In genomic region chr6:87075092-87075685, GRCm38 (mm10) we compare ENCODE assay signal across 11 mouse cellular contexts. TPM values are rescaled to one million over a fixed set of nuclear protein-coding genes. Genes with fewer than 3 reads are reported as not detected.
DNase-seq lines count a peak whose midpoint lies in the region; ATAC-seq and TF ChIP-seq lines count a peak whose summit lies in the region.
"Had no signal": no experiment of that assay in that cellular context is flagged by ENCODE, and none has a peak within 500 bp of the region (broad histone marks: within the 10 kb centered on the region; RNA-seq: fewer than 3 reads in every experiment).

No protein-coding gene starts in this region.

- no peak overlapping the region for H3K4me2 ChIP-seq in heart, embryonic 14.5 days (ENCODE audit: low read length)
- no peak overlapping the region for H3K4me2 ChIP-seq in liver, embryonic 13.5 days

- H3K27me3 ChIP-seq in heart, embryonic 14.5 days (ENCODE audit: control insufficient read depth, insufficient read depth, low read length), result no peaks in the 10 kb centered on the region
- H3K27me3 ChIP-seq in MEL (ENCODE audit: control insufficient read depth in 1 of 2, insufficient read depth in 2 of 2, low read length in 2 of 2), result no peaks in the 10 kb centered on the region
- no peaks in the 10 kb centered on the region for H3K27me3 ChIP-seq in liver, embryonic 13.5 days
- no peaks in the 10 kb centered on the region for H3K27me3 ChIP-seq in thymus, adult 2 months (ENCODE audit: control insufficient read depth, insufficient read depth, low read length)
- no peaks in the 10 kb centered on the region for H3K27me3 ChIP-seq in hindbrain, embryonic 10.5 days (ENCODE audit: insufficient read depth, poor library complexity, severe bottlenecking)

- TF ChIP-seq POLR2A in MEL (IDR thresholded peaks at IDR 0.05; ENCODE audit: control insufficient read depth in 1 of 2, insufficient read depth in 1 of 2, low read depth in 1 of 2, low read length in 2 of 2, poor library complexity in 1 of 2), result no peak
- TF ChIP-seq POLR2A in thymus, adult 2 months (IDR thresholded peaks at IDR 0.05; ENCODE audit: control insufficient read depth, extremely low read depth, insufficient read depth, low read length, poor library complexity), result no peak

- peak overlapping the region; percentile 25 to 75; a peak in 3 of 4 replicates for H3K27ac ChIP-seq in heart, embryonic 14.5 days (replicated peaks in 1 of 2; ENCODE audit: control insufficient read depth in 1 of 2, insufficient read depth in 1 of 2, low read depth in 2 of 2, low read length in 2 of 2)
- peak overlapping the region; percentile 77 for H3K27ac ChIP-seq in MEL (ENCODE audit: control insufficient read depth, low read depth, low read length)
- peak overlapping the region; percentile 48; the same call in 1 of the 2 replicates for H3K27ac ChIP-seq in liver, embryonic 13.5 days
- peak overlapping the region; percentile 0 for H3K27ac ChIP-seq in thymus, adult 2 months (ENCODE audit: control insufficient read depth, insufficient read depth, low read length)
- no peak overlapping the region for H3K27ac ChIP-seq in hindbrain, embryonic 10.5 days

- TF ChIP-seq EP300 in MEL (IDR thresholded peaks at IDR 0.05; ENCODE audit: low read depth in 1 of 2, low read length in 2 of 2), result peak in 1 of 2 experiments; percentile 30; a peak in 2 of 4 replicates

- no peaks in the 10 kb centered on the region for H3K9me3 ChIP-seq in heart, embryonic 14.5 days (ENCODE audit: control insufficient read depth, low read length)
- H3K9me3 ChIP-seq in MEL (replicated peaks; ENCODE audit: insufficient read depth, low read length), result no peaks in the 10 kb centered on the region
- H3K9me3 ChIP-seq in liver, embryonic 13.5 days (replicated peaks), result no peaks in the 10 kb centered on the region
- H3K9me3 ChIP-seq in hindbrain, embryonic 10.5 days, result no peaks in the 10 kb centered on the region

- DNase-seq in heart, adult 8-10 months (ENCODE audit: low spot score), result no peak
- peak; percentile 72 for DNase-seq in MEL (ENCODE audit: low read depth, low spot score)
- peak; percentile 9 for DNase-seq in liver, embryonic 13.5 days
- DNase-seq in thymus, adult 2 months, result peak; percentile 53
- no peak for DNase-seq in adrenal gland, adult 8-10 months
- DNase-seq in hindbrain, embryonic 10.5 days (ENCODE audit: low spot score), result no peak
- no peak for DNase-seq in layer of hippocampus, adult 11-12 months (ENCODE audit: low spot score)
- DNase-seq: cerebellum, adult 8-10 months; kidney, adult 2 months had no signal

- no peak for ATAC-seq in heart, embryonic 14.5 days (ENCODE audit: insufficient number of reproducible peaks, insufficient read depth, low FRiP score, low read depth)
- peak; percentile 71 for ATAC-seq in liver, embryonic 13.5 days (ENCODE audit: low read depth)

- WGBS in heart, embryonic 14.5 days, result 30% methylated on average over 3 of the region's 3 CpGs
- WGBS in liver, embryonic 13.5 days (ENCODE audit: insufficient replicate concordance), result 30% methylated on average over 3 of the region's 3 CpGs
- WGBS in thymus, adult 2 months, result 5% methylated on average over 3 of the region's 3 CpGs
- 86% methylated on average over 3 of the region's 3 CpGs for WGBS in hindbrain, embryonic 10.5 days

- TF ChIP-seq CTCF in MEL (IDR thresholded peaks at IDR 0.05 in 2 of 3, conservative IDR thresholded peaks at IDR 0.05 in 1 of 3; ENCODE audit: control insufficient read depth in 1 of 3, insufficient read depth in 1 of 3, low read depth in 2 of 3, low read length in 3 of 3, poor library complexity in 1 of 3, severe bottlenecking in 1 of 3), result no peak
- no peak for TF ChIP-seq CTCF in thymus, adult 2 months (IDR thresholded peaks at IDR 0.05; ENCODE audit: borderline replicate concordance, control insufficient read depth, extremely low read depth, insufficient read depth, low read length, poor library complexity)

- no peak overlapping the region for H3K4me3 ChIP-seq in heart, embryonic 14.5 days (ENCODE audit: control insufficient read depth in 1 of 2, insufficient read depth in 1 of 2, low read depth in 1 of 2, low read length in 2 of 2)
- H3K4me3 ChIP-seq in MEL (ENCODE audit: control insufficient read depth in 1 of 2, insufficient read depth in 1 of 2, low read depth in 2 of 2, low read length in 2 of 2), result no peak overlapping the region
- H3K4me3 ChIP-seq in liver, embryonic 13.5 days (replicated peaks), result no peak overlapping the region
- H3K4me3 ChIP-seq in thymus, adult 2 months (ENCODE audit: control insufficient read depth, insufficient read depth, low read length), result no peak overlapping the region
- H3K4me3 ChIP-seq in hindbrain, embryonic 10.5 days, result no peak overlapping the region

- H3K4me1 ChIP-seq in heart, embryonic 14.5 days (ENCODE audit: control insufficient read depth in 2 of 2, insufficient read depth in 2 of 2, low read length in 2 of 2), result peaks cover 0 to 3% of the 10 kb centered on the region in 2 experiments; a peak in 2 of 4 replicates
- H3K4me1 ChIP-seq in MEL (ENCODE audit: control insufficient read depth in 1 of 2, insufficient read depth in 2 of 2, low read length in 2 of 2), result peaks cover 30 to 31% of the 10 kb centered on the region in 2 experiments
- peaks cover 27% of the 10 kb centered on the region for H3K4me1 ChIP-seq in liver, embryonic 13.5 days (replicated peaks)
- H3K4me1 ChIP-seq in thymus, adult 2 months (replicated peaks; ENCODE audit: control insufficient read depth, insufficient read depth, low read length), result peaks cover 12% of the 10 kb centered on the region
- peaks cover 4% of the 10 kb centered on the region; the same call in 1 of the 2 replicates for H3K4me1 ChIP-seq in hindbrain, embryonic 10.5 days (replicated peaks)

- no peak for TF ChIP-seq RAD21 in MEL (IDR thresholded peaks at IDR 0.05; ENCODE audit: low read depth, low read length)

- H3K79me2 ChIP-seq in MEL (ENCODE audit: control insufficient read depth, insufficient read depth, low read length, poor library complexity), result no peaks in the 10 kb centered on the region; the same call in 1 of the 2 replicates

- H3K9ac ChIP-seq in heart, embryonic 14.5 days (ENCODE audit: low read length), result no peak overlapping the region
- peak overlapping the region; percentile 37 for H3K9ac ChIP-seq in MEL (ENCODE audit: control insufficient read depth, low read depth, low read length, poor library complexity, severe bottlenecking)
- no peak overlapping the region for H3K9ac ChIP-seq in liver, embryonic 13.5 days

- H3K36me3 ChIP-seq in heart, embryonic 14.5 days (ENCODE audit: control insufficient read depth, insufficient read depth, low read length), result peaks cover 82% of the 10 kb centered on the region
- peaks cover 47 to 54% of the 10 kb centered on the region in 2 experiments for H3K36me3 ChIP-seq in MEL (ENCODE audit: control insufficient read depth in 1 of 2, insufficient read depth in 2 of 2, low read length in 2 of 2)
- H3K36me3 ChIP-seq in liver, embryonic 13.5 days, result peaks cover 37% of the 10 kb centered on the region
- H3K36me3 ChIP-seq in thymus, adult 2 months (ENCODE audit: control insufficient read depth, insufficient read depth, low read length), result peaks cover 22% of the 10 kb centered on the region
- peaks cover 79% of the 10 kb centered on the region for H3K36me3 ChIP-seq in hindbrain, embryonic 10.5 days

TF ChIP-seq in MEL, 35 proteins besides CTCF, POLR2A, EP300 and RAD21 (continues in another document):
- TF ChIP-seq USF1 (IDR thresholded peaks at IDR 0.05; ENCODE audit: low read depth, low read length), result no peak
- TF ChIP-seq USF2 (IDR thresholded peaks at IDR 0.05; ENCODE audit: borderline replicate concordance in 1 of 2, insufficient read depth in 1 of 2, low read depth in 1 of 2, low read length in 2 of 2), result no peak
- TF ChIP-seq ZMIZ1 (IDR thresholded peaks at IDR 0.05; ENCODE audit: low read depth, low read length), result no peak
- TF ChIP-seq MXI1 (IDR thresholded peaks at IDR 0.05; ENCODE audit: low read depth, low read length), result peak; percentile 85
- TF ChIP-seq RCOR1 (IDR thresholded peaks at IDR 0.05; ENCODE audit: low read depth, low read length), result no peak
- TF ChIP-seq SIN3A (IDR thresholded peaks at IDR 0.05; ENCODE audit: low read length), result peak; percentile 67
- no peak for TF ChIP-seq UBTF (IDR thresholded peaks at IDR 0.05; ENCODE audit: borderline replicate concordance, insufficient read depth, low read depth, low read length)
- no peak for TF ChIP-seq GATA1 (IDR thresholded peaks at IDR 0.05; ENCODE audit: low read depth, low read length)
- TF ChIP-seq POLR2AphosphoS5 (IDR thresholded peaks at IDR 0.05; ENCODE audit: borderline replicate concordance, low read depth, low read length), result no peak
- 0 out of 2 replicates have a peak, but pooled peaks have one; percentile 48 for TF ChIP-seq MYC (IDR thresholded peaks at IDR 0.05; ENCODE audit: low read depth, low read length)
- TF ChIP-seq NRF1 (IDR thresholded peaks at IDR 0.05; ENCODE audit: insufficient read depth, low read depth, low read length, poor library complexity, severe bottlenecking), result no peak
- no peak for TF ChIP-seq ZC3H11A (IDR thresholded peaks at IDR 0.05; ENCODE audit: low read depth, low read length)
- no peak for TF ChIP-seq MAX (IDR thresholded peaks at IDR 0.05; ENCODE audit: low read length)

RNA-seq across cellular contexts. Expression of gene D6Ertd527e, which starts 29.4 kb away (rescaled TPM):
- polyA plus RNA-seq in heart, embryonic 14.5 days (2014; fragmentation: Nextera tagmentation; extraction: Ambion mirVana), result 0.13 TPM in 1 of 2 replicates, not detected in the other
- total RNA-seq in heart, adult 8-10 months (2022), result under 1 TPM in 1 of 4 experiments, not detected in 3; 0.44 TPM
- total RNA-seq in MEL (2012; rRNA removed), result not detected in 2 replicates
- under 1 TPM in 1 of 2 experiments, not detected in 1; 0.06 TPM for polyA plus RNA-seq in MEL (2012; ENCODE audit: insufficient read depth in 1 of 2, insufficient read length in 2 of 2, low read depth in 1 of 2, low replicate concordance in 2 of 2, missing spikeins in 1 of 2)
- polyA plus RNA-seq in liver, embryonic 13.5 days (2015; fragmentation: Nextera tagmentation; extraction: Ambion mirVana), result 0.12 TPM in 1 of 2 replicates, not detected in the other
- polyA plus RNA-seq in thymus, adult 2 months (2012; rRNA removed), result 1.1 and 1.4 TPM in 2 replicates
- under 1 TPM in 2 of 4 experiments, not detected in 2; 0.22 to 0.24 TPM for total RNA-seq in adrenal gland, adult 8-10 months (2022)
- polyA plus RNA-seq in hindbrain, embryonic 10.5 days (2016; fragmentation: Nextera tagmentation; extraction: Ambion mirVana), result 0.07 and 0.25 TPM in 2 replicates
- polyA plus RNA-seq: neural tube, embryonic 14.5 days had no signal

RNA-seq across cellular contexts. Expression of gene Gfpt1, which starts 32.5 kb away (rescaled TPM):
- polyA plus RNA-seq in heart, embryonic 14.5 days (2014; fragmentation: Nextera tagmentation; extraction: Ambion mirVana), result 12.3 and 13.4 TPM in 2 replicates
- 10 to 100 TPM; 16.0 to 21.4 (median 16.7) TPM for total RNA-seq in heart, adult 8-10 months (2022)
- 29.6 and 34.4 TPM in 2 replicates for total RNA-seq in MEL (2012; rRNA removed)
- 10 to 100 TPM; 33.5 to 69.3 TPM for polyA plus RNA-seq in MEL (2012; ENCODE audit: insufficient read depth in 1 of 2, insufficient read length in 2 of 2, low read depth in 1 of 2, low replicate concordance in 2 of 2, missing spikeins in 1 of 2)
- polyA plus RNA-seq in liver, embryonic 13.5 days (2015; fragmentation: Nextera tagmentation; extraction: Ambion mirVana), result 7.7 and 8.9 TPM in 2 replicates
- 12.6 and 13.5 TPM in 2 replicates for polyA plus RNA-seq in thymus, adult 2 months (2012; rRNA removed)
- total RNA-seq in adrenal gland, adult 8-10 months (2022), result 10 to 100 TPM; 53.2 to 62.5 (median 55.0) TPM
- 11.4 and 15.0 TPM in 2 replicates for polyA plus RNA-seq in hindbrain, embryonic 10.5 days (2016; fragmentation: Nextera tagmentation; extraction: Ambion mirVana)

Comparison
In these comparisons a context has a peak if more than half of its experiments do, and no peak if none do; other contexts are left out.
1. DNase-seq: peak in MEL (single experiment), liver, embryonic 13.5 days (single experiment) and thymus, adult 2 months (single experiment); none in heart, adult 8-10 months (single experiment), adrenal gland, adult 8-10 months (single experiment), hindbrain, embryonic 10.5 days (single experiment) and layer of hippocampus, adult 11-12 months (single experiment).